Mouse (Mus musculus): Measurements from ENCODE around the gene Aqp3.
A peak's percentile ranks its signal among the peaks of the same experiment; 100 is the strongest.

Gene Aqp3

GRCm38 (mm10) chr4:41097871-41098576 lies at the start of gene Aqp3:
Aqp3 (minus strand) TSS chr4:41098183.
- peak; percentile 73 to 77 for DNase-seq (ENCODE audit: low spot score in 2 of 2)

GRCm38 (mm10) chr4:41142601-41143000 lies 44.6 kb upstream of the Aqp3 start:
- no peak for DNase-seq (ENCODE audit: low spot score in 2 of 2)

GRCm38 (mm10) chr4:41140174-41140875 lies 42.3 kb upstream of the Aqp3 start:
- no peak for DNase-seq (ENCODE audit: low spot score in 2 of 2)

GRCm38 (mm10) chr4:41136811-41137210 lies 38.8 kb upstream of the Aqp3 start:
- no peak for DNase-seq (ENCODE audit: low spot score in 2 of 2)

GRCm38 (mm10) chr4:41136454-41136805 lies 38.4 kb upstream of the Aqp3 start:
- peak in 1 of 2 experiments; percentile 34 for DNase-seq (ENCODE audit: low spot score in 2 of 2)

GRCm38 (mm10) chr4:41135711-41136453 lies 37.9 kb upstream of the Aqp3 start, which contains the start of gene Ube2r2:
Ube2r2 (plus strand) TSS chr4:41135743.
- peak; percentile 53 to 63 for DNase-seq (ENCODE audit: low spot score in 2 of 2)

GRCm38 (mm10) chr4:41134935-41135710 lies 37.1 kb upstream of the Aqp3 start:
- DNase-seq (ENCODE audit: low spot score in 2 of 2) = peak; percentile 78

- DNase-seq (ENCODE audit: low spot score in 2 of 2) = no peak
These were observed 35.7 kb upstream of the Aqp3 start for GRCm38 (mm10) chr4:41133529-41134291.

GRCm38 (mm10) chr4:41132471-41132870 lies 34.5 kb upstream of the Aqp3 start:
- DNase-seq (ENCODE audit: low spot score in 2 of 2) = no peak

- no peak for DNase-seq (ENCODE audit: low spot score in 2 of 2)
These were observed 31.9 kb upstream of the Aqp3 start for GRCm38 (mm10) chr4:41129836-41130235.

GRCm38 (mm10) chr4:41129406-41129805 lies 31.4 kb upstream of the Aqp3 start:
- peak; percentile 48 to 57 for DNase-seq (ENCODE audit: low spot score in 2 of 2)

GRCm38 (mm10) chr4:41124180-41124951 lies 26.4 kb upstream of the Aqp3 start, which contains the start of gene Nol6:
Nol6 (minus strand) TSS chr4:41124455.
- peak; percentile 96 to 98 for DNase-seq (ENCODE audit: low spot score in 2 of 2)

- peak; percentile 60 to 76 for DNase-seq (ENCODE audit: low spot score in 2 of 2)
These were observed 20.8 kb upstream of the Aqp3 start for GRCm38 (mm10) chr4:41118706-41119292.

GRCm38 (mm10) chr4:41116817-41117216 lies 18.8 kb upstream of the Aqp3 start:
- DNase-seq (ENCODE audit: low spot score in 2 of 2) = no peak

- DNase-seq (ENCODE audit: low spot score in 2 of 2) = no peak
These were observed 17.8 kb upstream of the Aqp3 start for GRCm38 (mm10) chr4:41115793-41116192.

GRCm38 (mm10) chr4:41115074-41115473 lies 17.1 kb upstream of the Aqp3 start:
- DNase-seq (ENCODE audit: low spot score in 2 of 2) = no peak

- DNase-seq (ENCODE audit: low spot score in 2 of 2) = no peak
These were observed 16.5 kb upstream of the Aqp3 start for GRCm38 (mm10) chr4:41114358-41115070.

GRCm38 (mm10) chr4:41108717-41109425 lies 10.9 kb upstream of the Aqp3 start:
- peak in 1 of 2 experiments; percentile 60 for DNase-seq (ENCODE audit: low spot score in 2 of 2)

Data from urinary bladder, postnatal 36 days (tissue).